Mouse (Mus musculus) kidney, adult 11 months (tissue): Measurements from ENCODE around the gene Usp47.

Source experiments
- DNase-seq: peaks from one replicate; pipeline ENCODE4 v3.0.0; 2022

Usp47 gene

GRCm38 (mm10) chr7:112023150-112023600 lies at the start of gene Usp47:
Usp47 (plus strand) TSS chr7:112023504.
- peak; percentile 71 for DNase-seq

GRCm38 (mm10) chr7:111976401-111976800 lies 46.9 kb upstream of the Usp47 start:
- no peak for DNase-seq

GRCm38 (mm10) chr7:111977871-111978270 lies 45.4 kb upstream of the Usp47 start:
- DNase-seq = no peak

GRCm38 (mm10) chr7:111982296-111982695 lies 41.0 kb upstream of the Usp47 start:
- no peak for DNase-seq

DNA sequence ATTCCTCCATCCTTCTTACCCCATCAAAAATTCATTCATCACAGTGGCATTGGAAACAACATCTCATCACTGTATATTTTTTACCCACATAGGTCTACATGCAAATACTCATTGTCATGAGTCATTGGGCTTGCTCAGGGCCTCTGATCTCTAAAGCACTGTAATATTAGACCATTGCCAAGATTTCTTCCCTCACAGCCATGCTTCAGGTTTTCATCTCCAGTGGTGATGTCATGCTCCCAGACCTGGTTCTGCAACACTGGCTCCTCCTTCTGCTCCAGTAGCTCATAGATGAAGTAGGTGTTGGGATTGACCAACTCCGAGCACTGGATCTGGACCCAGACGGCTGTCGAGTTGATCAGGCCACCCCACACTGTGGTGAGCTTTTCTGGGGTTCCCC lies 38.8 kb upstream of the Usp47 start:
- DNase-seq = no peak

DNA sequence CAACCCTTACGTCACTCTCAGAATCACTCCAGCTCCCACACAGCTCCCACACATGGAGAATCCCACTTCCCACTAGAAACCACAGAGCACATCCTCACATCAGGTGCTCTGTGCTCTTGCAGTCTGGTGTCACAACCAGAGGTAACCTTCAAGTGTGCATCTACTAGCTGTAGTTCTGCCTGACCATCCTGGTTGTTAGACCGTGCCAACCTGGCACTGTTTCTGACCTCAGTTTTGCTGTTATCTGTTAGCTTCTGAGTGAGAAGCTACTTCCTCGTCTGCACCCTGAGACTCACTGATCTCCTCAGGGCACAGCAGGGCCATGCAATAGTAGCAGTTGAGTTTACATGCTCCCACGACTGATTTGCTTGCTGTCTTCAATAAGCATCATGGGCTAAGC lies 38.0 kb upstream of the Usp47 start:
- no peak for DNase-seq

DNA sequence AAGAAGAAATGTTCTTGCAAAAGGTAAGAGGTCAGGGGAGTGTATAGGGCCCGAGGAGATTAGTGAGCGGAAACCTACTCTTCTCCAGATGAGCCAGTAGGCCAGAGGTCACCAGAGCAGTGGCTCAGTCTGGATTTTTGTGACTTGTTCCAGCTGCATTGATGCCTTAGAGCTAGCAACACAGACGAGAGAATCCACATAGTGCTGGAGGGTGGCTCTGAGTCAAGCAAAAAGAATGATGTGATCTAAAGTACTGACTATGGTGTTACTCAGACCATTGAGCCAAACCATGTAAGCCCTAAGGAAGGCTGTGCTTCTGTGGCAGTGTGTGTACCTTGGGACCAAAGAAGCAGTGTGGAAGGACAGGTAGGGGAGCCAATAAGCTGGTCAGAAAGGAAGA lies 36.4 kb upstream of the Usp47 start:
- DNase-seq = no peak

- no peak for DNase-seq
These were observed 25.9 kb upstream of the Usp47 start for GRCm38 (mm10) chr7:111997441-111997840.

GRCm38 (mm10) chr7:111998446-111999004 lies 24.8 kb upstream of the Usp47 start:
- DNase-seq = no peak

- DNase-seq = no peak
These were observed 23.9 kb upstream of the Usp47 start for GRCm38 (mm10) chr7:111999376-111999775.

DNA sequence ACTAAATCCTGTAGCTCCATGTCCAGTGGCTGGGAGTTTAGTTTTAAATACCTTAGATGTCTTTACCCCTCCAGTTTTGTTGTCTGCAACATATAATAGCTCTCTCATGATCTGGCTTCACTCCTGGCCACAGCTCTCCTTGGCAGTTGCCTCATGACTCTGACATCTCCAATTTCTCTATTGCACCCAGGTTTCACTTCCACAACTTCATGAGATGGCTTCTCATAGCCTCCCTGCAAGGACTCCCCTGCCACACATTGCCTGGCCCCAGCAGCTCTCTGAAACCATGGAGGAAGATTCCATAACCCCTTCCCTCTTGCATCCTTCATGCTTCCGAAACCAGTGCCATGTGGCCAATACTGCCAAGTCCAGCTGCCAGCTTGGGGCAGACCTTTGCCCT lies 23.1 kb upstream of the Usp47 start:
- DNase-seq = no peak

DNA sequence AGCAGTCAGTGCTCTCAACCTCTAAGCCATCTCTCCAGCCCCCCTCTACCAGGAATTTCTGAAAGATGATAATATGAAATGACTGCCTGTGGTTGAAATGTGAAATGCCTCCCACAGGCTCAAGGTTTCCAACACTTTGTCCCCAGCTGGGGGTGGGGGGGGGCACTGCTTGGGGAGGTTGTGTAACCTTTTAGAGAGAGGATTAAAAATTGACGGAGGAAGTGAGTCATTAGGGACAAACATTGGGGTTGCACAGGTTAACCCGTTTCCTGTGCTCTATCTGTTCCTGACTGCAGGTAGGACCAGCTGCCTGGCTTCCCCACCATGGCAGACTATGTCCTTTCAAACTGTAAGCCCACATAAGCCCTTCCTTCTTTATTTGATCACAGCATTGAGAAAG lies 12.8 kb upstream of the Usp47 start:
- DNase-seq = no peak

DNA sequence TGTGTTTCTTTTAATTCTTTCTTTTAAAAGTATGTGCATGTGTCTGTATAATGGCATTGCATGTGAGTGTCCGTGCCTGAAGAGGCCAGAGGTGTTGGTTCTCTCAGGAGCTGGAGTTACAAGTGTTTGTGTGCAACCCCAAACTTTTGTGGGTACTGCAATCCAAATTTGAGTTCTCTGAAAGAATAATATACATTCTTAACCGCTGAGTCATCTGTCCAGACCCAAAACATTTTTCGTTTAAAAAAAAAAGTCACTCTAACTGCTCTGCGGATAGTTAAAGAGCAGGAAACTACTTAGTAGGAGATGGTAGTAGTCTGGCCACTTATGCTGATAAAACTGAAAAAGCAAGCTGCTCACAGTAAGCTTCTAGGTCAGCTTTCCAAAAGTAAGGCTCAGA lies 12.3 kb upstream of the Usp47 start:
- no peak for DNase-seq

DNA sequence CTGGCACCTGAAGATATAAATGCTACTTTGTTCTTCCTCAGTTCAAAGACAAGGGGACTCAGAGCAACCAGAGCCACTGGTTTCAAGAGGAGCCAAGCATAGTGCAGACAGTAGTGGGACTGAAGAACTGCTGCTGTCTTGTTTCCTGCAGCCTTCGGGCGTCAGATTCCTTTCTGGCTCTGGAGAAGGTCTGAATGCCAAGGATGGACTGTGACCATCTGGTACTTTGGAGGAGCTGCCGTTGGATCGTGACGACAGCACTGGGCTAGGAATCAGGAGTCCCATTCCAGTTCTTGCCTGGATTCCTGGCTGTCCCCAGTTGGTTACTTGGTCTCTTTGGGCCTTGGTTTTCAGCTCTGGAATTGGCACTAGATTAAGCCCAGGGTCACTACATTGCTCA lies 11.2 kb upstream of the Usp47 start:
- no peak for DNase-seq

GRCm38 (mm10) chr7:112012621-112013177 lies 10.6 kb upstream of the Usp47 start:
- DNase-seq = no peak

- DNase-seq = no peak
These were observed 9.2 kb upstream of the Usp47 start for GRCm38 (mm10) chr7:112014148-112014547.

GRCm38 (mm10) chr7:112022506-112023149 lies 676 bp upstream of the Usp47 start:
- no peak for DNase-seq

GRCm38 (mm10) chr7:112023601-112024445 lies 519 bp downstream of the Usp47 start:
- peak; percentile 14 for DNase-seq

- DNase-seq = no peak
These were observed 1.1 kb downstream of the Usp47 start for GRCm38 (mm10) chr7:112024446-112024730.

DNA sequence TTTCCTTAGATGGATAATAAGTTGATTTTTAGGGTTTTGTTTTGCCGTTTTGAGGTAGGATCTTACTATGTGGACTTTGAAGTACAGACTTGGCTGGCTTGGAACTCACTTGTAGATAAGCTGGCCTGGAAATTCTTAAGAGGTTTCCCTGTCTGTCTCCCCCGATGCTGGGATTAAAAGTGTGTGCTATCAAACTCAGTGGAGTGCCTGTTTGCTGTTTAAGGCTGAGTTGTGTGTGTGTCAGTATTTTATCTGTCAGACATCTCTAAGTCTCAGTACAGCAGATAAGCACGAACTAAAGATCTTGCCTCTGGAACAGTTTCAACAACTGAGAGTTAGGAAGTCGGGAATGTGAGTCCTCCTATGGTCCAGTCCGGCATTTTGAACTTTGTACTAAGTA lies 1.6 kb downstream of the Usp47 start:
- DNase-seq = no peak

GRCm38 (mm10) chr7:112030594-112030993 lies 7.3 kb downstream of the Usp47 start:
- DNase-seq = no peak

DNA sequence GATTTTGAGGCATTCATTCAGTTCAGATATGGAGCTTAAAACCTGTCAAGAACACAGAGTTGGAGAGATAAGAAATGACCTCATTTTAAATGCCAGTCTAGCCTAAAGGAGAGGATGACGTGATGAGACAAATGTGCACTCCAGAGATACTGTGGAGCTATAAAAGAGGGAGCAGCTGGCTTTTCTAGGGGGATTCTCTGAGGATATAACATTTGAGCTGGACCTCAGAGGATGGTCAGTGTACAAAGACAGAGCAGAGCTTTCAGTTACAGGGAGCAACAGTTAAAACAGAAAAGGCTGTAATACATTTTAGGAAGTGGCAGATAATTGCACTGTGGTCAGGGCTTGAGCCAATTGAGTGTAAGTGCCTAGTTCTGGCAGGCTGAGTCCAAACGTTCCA lies 12.5 kb downstream of the Usp47 start:
- DNase-seq = no peak

DNA sequence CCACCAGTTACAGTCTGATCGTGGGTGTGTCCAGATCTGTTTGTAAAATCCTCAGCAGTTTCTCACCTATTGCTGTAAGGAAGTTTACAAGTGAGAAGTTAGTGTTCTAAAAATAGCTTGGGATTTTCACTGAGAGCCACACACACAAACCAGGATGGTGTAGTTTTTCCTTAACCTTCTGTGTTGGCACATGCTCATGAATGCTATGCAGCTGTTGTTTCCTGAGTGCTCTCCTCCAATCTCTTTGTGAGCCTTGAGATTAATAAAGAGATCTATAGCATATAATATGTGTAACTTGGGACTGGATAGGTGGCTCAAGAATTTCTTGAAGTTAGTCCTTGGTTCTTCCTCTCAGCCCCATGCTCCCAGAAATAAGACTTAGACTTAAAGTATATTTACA lies 13.3 kb downstream of the Usp47 start:
- no peak for DNase-seq

- no peak for DNase-seq
These were observed 17.0 kb downstream of the Usp47 start for GRCm38 (mm10) chr7:112040271-112040670.
